Mouse (Mus musculus) heart, adult 2 months (tissue): ENCODE measurements around the gene Uqcc1.

Experiments
- CTCF ChIP-seq: fragments of 200-600 bp; IDR thresholded peaks from 2 replicates; pipeline ENCODE4 v1.8.1; 2022; ENCODE audit warnings: antibody characterized with exemption, mild to moderate bottlenecking, moderate library complexity
- POLR2A ChIP-seq: fragments of 200-500 bp; IDR thresholded peaks from 2 replicates; pipeline ENCODE4 v1.6.1; 2011; ENCODE audit warnings: mild to moderate bottlenecking, low read depth, low read length, control low read depth; ENCODE audit not compliant: insufficient read depth

- TF ChIP-seq CTCF (no peak), POLR2A (no peak)
Observed at GRCm38 (mm10) chr2:155961862-155962261, 31.8 kb upstream of the Uqcc1 start.
